Mouse (Mus musculus) adrenal gland, adult 18-20 months (tissue): ENCODE data around the gene Tcf23. TPM values are rescaled to one million over a fixed set of nuclear protein-coding genes. Genes with fewer than 3 reads are reported as not detected.

Experiments
- DNase-seq, 2 experiments: peaks; one replicate each; pipeline ENCODE4 v3.0.0; 2021 to 2022; ENCODE audit warnings: low spot score in 2 of 2
- total RNA-seq, 2 experiments: library from RNA; stranded (reverse); gene quantifications; 1 replicate in 1 of 2; 2 replicates in 1 of 2; pipeline ENCODE4 v1.2.3; 2021

The Tcf23 gene
- total RNA-seq, 2 experiments from 2014 or later, result 1.3 to 2.4 TPM

- peak; percentile 92 for DNase-seq
Observed at GRCm38 (mm10) chr5:30949654-30950326, 18.7 kb upstream of the Tcf23 start.

DNA sequence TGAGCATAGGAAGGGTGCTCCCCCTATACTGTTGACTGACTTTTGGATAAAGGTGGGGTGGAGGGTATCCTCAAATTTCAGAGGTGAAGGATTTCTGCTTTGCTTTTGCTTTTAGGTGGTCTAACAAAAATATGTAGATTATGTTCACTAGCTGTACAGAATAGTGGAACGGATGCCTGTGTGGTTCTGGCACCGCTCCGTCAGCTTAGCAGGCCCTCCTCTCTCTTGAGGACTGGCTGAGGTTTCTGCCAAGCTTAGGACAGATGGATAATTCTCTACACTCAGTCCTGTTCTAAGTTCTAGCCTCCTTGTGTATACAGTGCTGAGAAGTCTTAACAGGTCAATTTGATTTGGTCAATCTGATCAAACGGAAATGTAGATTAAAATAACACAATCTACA lies 18.0 kb upstream of the Tcf23 start:
- DNase-seq, result no peak

GRCm38 (mm10) chr5:30950922-30951321 lies 17.5 kb upstream of the Tcf23 start:
- no peak for DNase-seq

- no peak for DNase-seq
Observed at GRCm38 (mm10) chr5:30951706-30952105, 16.8 kb upstream of the Tcf23 start.

DNA sequence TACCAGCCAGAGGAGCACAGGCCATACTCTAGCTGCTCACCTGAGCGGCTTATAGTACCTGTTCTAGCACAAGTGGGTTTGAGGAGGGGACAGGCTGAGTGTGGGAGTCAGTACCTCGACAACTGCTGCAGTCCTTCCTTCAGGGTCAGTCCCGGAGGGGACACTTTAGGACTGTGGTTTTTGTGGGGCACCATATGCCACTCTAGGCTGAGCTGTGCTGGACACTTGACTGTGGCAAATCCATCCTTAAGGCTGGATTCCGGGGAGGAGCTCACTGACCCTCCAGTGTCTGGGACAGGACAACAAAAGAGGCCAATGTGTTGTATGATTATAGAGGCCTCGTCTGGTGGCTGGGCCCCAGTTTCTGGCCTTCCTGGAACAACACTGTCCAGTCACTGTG lies 15.9 kb upstream of the Tcf23 start:
- no peak for DNase-seq

GRCm38 (mm10) chr5:30954065-30954464 lies 14.4 kb upstream of the Tcf23 start:
- no peak for DNase-seq

- no peak for DNase-seq
Observed at GRCm38 (mm10) chr5:30954556-30954955, 13.9 kb upstream of the Tcf23 start.

GRCm38 (mm10) chr5:30955751-30956150 lies 12.7 kb upstream of the Tcf23 start:
- DNase-seq, result no peak

DNA sequence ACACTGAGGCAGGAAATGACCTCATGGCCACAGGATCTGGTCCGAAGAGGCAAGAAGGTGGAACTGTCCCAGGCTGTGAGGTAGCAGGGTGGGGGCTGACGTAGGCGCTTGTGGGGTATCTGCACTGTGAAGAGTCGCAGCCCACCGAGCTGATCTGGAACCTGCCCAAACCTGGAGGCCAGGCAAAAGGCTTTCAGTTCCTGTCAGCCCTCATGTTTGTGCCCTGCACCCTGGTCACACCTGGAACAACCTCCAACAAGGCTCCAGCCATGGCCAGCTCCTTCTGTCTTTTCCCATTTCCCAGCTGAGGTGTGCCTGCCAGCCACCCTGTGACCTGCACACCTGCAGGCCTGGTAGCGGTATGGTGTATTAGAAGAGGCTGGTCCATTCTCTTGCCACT lies 10.6 kb upstream of the Tcf23 start:
- DNase-seq, result no peak

DNA sequence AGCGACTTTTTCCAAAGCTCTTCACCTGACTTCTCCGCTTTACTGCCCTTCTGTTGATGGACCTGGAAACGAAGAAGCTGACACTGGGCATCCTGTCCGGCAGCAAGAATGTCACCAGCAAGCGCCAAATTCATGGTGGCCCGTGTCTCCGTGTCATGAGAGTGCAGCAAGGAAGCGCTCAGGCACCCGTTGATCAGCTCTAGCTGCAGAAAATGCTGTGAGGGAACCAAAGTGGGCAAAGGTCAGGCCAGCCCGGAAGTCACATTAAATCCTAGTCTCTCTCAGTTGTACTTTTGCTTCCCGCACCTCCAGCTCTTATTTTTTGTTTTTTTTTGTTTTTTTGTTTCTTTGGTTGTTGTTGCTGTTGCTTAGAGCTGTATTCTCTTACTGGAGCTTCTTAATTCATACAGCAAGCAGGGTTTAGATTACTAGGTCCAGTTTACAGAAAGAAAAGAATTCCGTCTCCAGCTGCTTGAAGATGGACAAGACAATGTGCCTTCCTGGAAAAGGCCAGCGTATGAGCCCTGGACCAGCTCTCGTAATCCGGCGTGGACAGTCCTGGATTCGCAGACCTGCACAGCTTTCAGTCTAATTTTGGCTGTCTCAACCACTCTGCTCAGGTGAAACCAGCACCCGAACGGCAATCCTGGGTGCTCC lies 9.1 kb upstream of the Tcf23 start:
- no peak for DNase-seq

DNA sequence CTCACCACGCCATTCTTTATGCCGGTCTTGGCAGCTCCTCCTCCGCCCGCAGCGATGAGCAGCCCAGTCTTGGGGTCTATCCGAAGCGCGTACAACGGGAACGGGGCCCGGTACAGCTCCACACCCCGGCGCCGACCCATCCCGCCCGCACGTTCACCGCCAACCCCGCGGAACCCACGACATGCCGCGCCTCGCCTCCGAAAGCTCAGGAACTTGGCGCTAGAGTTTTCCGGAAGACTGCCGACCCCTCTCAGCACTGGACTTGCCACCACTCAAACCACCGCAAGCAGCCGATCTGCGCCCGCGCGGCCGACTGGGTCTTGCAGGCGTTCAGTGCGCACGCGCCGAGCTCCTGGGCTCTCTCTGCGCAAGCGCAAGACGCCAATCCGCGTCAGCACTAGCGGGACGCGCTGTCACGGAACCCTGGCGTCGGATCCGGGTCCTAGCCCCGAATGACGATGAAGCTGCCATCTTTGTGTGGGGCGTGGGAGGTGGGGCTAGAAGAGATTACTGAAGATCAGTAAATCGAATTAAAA lies 8.4 kb upstream of the Tcf23 start, which contains the start of gene Preb:
Gene Preb (minus strand): TSS at position 396 of the 536 bp plus-strand sequence.
- peak; percentile 99 for DNase-seq

- DNase-seq, result no peak
Observed at GRCm38 (mm10) chr5:30960814-30961213, 7.6 kb upstream of the Tcf23 start.

DNA sequence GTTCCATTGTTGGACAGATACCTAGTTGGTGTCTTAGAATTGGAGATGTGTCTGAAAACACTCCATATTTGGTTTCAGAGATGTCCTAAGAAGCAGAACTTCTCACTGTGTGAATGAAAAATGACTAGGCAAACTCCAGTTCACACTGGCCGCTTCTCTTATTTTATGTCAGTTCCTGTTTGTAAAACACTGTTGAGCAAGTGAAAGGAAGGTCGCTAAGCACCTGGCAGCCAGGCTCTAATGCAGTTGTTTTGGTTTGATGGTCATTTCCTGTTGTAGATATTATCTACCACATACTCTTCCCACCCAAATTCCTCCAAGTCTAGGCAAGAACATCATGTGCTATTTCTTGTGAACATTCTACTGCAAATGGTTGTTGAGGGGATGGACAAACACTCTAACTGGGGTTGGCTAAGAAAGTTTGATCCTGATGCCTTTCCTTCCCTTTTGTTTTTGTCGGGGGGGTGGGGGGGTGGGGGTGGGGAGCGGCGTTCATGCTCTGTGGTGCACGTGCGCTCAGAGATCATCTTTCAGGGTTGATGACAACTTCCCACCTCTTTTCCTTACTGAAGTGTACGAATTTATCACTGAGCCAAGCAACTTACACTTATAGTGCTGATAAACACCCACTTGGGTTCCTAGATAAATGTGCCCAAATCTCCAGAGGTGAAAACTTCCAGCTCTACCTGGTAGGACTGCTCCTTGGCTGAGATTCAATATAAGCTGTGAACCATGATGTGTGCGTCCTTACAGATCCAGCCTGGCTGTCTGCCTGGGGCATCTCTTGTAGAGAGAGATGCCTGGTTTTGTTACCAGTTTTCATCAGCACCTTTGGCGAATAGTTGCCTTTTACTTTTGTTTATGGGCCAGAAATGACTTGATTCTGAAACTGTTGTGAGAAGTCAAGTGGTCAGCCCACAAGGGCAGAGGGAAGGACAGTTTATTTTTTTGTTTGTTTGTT lies 6.6 kb upstream of the Tcf23 start:
- DNase-seq, result no peak

DNA sequence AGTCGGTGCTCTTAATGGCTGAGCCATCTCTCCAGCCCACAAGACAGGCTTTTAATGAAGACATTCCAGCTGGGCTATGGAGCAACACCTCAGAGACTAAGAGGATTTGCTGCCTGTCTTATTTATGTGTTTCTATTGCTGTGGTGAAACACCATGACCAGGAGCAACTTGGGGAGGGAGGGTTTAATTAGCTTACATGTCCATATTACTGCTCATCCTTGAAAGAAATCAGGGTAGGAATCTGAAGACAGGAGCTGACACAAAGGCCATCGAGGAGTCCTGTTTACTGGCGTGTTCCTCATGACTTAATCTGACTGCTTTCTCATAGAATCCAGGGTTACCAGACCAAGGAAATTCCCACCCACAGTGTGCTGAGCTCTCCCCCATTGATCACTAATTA lies 4.5 kb upstream of the Tcf23 start:
- DNase-seq, result no peak

DNA sequence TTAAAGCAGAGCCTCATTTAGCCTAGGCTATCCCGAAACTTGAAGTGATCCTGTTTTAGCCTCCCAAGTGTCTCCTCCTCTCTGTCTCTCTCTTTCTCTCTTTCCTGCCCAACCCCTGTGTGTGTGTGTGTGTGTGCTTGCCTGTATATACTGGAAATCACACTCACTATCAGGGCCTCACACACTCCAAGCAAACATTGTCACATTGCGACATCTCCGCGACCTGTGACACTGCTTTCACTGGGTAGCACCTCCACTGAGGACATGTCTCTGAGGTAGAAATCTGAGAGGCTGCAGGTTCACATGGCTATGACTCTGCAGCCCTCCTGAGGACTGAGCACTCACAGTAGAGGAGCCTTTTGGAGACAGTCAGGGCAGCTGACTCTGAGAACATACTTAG lies 2.3 kb upstream of the Tcf23 start:
- no peak for DNase-seq

GRCm38 (mm10) chr5:30969440-30969839 lies 978 bp downstream of the Tcf23 start:
- no peak for DNase-seq

DNA sequence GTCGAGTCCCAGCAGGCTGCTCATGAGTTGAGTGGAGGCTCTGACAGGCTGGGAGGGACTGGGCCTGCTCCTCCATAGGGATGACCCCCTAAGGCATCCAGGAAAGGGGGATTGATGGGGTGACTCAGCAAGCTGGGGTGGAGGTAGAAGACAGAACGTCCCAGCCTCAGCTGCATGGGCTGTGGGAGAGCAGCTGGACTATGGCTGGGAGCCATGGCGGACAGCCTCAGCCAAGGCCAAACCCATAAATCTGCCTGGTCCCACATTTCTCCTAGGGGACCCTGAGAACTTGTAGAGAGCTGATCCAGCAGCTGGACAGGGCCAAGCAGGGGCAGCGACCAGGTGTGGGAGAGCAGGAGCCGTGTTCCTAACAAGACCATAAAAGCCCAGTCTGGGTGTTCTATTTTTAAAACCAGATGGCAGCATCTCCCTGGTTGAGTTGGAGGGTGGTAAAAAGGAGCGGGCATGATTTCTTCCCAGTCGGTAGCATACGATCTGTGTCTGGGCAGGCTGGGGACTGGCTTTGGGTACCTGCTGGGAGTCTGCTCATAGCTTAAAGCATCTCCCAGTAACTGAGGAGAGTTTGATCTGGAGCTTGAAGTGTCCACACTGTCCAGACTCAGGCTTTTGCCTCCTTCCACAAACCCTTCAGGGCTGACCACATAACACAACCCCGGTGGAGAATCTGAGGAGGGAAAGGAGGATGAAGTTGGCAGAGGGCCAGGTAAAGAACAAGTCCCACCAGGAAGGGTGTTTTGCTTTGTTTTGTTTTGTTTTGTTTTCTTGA lies 6.6 kb downstream of the Tcf23 start:
- DNase-seq, result peak in 1 of 2 experiments; percentile 45

DNA sequence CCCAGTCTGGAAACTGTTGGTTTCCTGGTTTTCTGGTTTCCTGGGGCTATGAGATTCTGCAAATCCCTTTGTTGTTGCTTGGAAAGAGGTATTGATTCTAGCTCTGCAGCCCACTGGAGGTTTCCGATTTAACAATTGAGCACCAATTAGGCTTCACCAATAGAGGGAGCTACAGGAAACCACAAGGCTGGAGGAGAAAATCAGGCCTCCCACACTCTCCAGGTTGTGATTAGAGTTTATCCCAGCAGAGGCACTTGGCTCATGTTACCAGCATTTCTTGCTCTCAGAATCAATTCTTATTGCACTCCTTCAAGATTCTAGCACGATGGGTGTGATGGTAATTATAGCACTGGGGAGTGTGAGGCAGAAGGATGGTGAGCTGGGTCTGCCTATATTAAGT lies 13.9 kb downstream of the Tcf23 start:
- DNase-seq, result no peak

DNA sequence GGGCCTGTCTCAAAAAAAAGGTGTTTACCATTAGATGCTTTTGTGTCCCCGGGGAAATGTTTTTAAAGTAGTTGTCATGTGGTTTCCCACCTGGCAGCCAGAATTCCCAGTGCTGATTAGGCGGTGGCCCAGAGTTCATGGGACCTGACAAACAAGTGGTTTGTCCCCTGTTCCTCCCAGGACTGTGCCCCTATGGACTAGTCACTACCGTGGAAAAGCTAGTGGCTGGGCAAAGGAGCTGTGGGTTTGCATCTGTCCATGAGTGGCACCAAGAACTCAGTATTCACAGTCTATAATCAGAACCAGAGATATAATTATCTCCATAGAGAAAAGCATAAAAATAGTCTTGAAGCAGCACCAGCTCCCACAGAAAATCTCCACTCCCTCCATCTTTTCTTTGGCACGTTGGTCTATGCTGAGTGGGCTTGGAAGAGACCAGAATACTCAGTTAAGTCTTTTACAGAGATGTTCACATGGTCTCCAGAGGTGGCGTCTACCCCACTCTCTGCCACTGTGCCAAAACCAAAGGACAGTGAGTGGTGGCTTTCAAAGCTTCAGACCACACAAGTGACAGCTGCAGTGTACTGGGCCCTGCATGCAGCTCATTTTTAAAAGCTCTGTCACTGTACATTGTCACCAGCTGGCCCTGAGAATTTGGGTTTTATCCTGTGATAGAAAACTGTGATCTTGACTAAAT lies 24.7 kb downstream of the Tcf23 start:
- DNase-seq, result no peak

GRCm38 (mm10) chr5:30994074-30994473 lies 25.6 kb downstream of the Tcf23 start:
- DNase-seq, result no peak
